Mouse (Mus musculus) lung, adult 2 months (tissue): ENCODE data around the gene Zfp105.

ENCODE experiments used
- CTCF ChIP-seq: fragments of 200-500 bp; IDR thresholded peaks from 2 replicates; pipeline ENCODE4 v1.5.1; 2011; ENCODE audit warnings: mild to moderate bottlenecking, low read length, control low read depth; ENCODE audit not compliant: insufficient read depth
- POLR2A ChIP-seq: fragments of 200-500 bp; IDR thresholded peaks from 2 replicates; pipeline ENCODE4 v1.6.1; 2011; ENCODE audit warnings: low read depth, mild to moderate bottlenecking, control low read depth, low read length, borderline replicate concordance; ENCODE audit errors: extremely low read depth

DNA sequence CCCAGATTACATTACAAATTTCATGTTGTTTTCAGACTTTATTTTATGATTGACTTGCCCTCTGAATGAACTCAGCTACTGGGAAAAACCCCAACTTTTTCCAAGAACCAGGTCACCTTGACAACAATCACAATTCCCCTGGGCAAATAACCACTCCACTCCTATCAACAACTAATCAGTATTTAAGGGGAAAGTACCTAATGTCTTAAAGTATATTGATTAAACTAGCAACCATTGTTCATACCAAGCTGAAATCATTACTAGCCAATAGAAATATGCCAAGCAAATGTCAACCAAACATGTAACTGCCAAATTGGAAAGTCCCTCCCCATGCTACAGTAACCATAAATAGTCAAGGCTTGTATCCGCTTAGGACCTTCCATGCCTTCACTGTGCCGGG, 47.7 kb upstream of the Zfp105 start:
- TF ChIP-seq CTCF (no peak), POLR2A (no peak)
